Mouse (Mus musculus): ENCODE measurements around the gene Slc39a8.
A peak's percentile ranks its signal among the peaks of the same experiment; 100 is the strongest.

DNA sequence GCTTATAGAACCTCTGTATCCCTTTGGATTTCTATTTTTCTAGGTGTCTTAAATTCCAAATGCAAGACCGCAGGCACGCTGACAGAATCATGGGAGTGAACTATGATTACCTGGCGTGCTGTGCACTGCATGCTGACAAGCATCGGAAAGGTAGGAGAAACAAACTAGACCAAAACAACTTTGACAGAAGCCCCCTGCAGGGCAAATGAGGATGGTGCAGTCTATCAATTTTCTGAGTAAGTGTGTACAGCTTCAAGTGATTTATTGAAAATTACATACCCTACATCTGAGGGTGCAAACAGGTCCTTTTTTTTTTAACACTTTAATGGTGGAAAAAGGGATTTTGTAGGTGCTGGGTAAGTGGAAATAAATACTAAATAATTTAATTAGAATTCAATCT lies 103.1 kb downstream of the Slc39a8 start:
- TF ChIP-seq CTCF (IDR thresholded peaks at IDR 0.05; ENCODE audit: extremely low read depth, insufficient read length, insufficient replicate concordance, low read depth, low read length): peak; percentile 30; the same call in 1 of the 2 replicates
- TF ChIP-seq POLR2A (IDR thresholded peaks at IDR 0.05; ENCODE audit: low read depth, low read length): no peak

All from small intestine, adult 2 months (tissue).